Mouse (Mus musculus) T-helper 2 cell (primary cell): ENCODE data around the gene Erc2.

Experiments
- in situ Hi-C: fragments of 300-600 bp; cut with MboI, MseI; formaldehyde crosslinking; loops from one replicate; pipeline ENCODE4 v1.15.1; 2025; ENCODE audit warnings: high pct_unique_total_duplicates

Erc2 gene

GRCm38 (mm10) chr14:28504101-28505050 lies 882.1 kb downstream of the Erc2 start, which contains the start of gene Wnt5a:
Gene Wnt5a (plus strand): TSS chr14:28504750.
- in situ Hi-C loops = no loop called here

GRCm38 (mm10) chr14:28505051-28505585 lies 882.9 kb downstream of the Erc2 start:
- in situ Hi-C loops = no loop called here

GRCm38 (mm10) chr14:28505586-28506375 lies 883.6 kb downstream of the Erc2 start:
- in situ Hi-C loops = no loop called here

- in situ Hi-C loops = no loop called here
These were observed 884.2 kb downstream of the Erc2 start for GRCm38 (mm10) chr14:28506376-28506831.

GRCm38 (mm10) chr14:28507011-28507410 lies 884.8 kb downstream of the Erc2 start:
- in situ Hi-C loops = no loop called here

- in situ Hi-C loops = no loop called here
These were observed 885.2 kb downstream of the Erc2 start for GRCm38 (mm10) chr14:28507471-28507870.

- in situ Hi-C loops = no loop called here
These were observed 886.3 kb downstream of the Erc2 start for GRCm38 (mm10) chr14:28508288-28509258.

- in situ Hi-C loops = no loop called here
These were observed 887.5 kb downstream of the Erc2 start for GRCm38 (mm10) chr14:28509441-28510340.

GRCm38 (mm10) chr14:28510341-28511028 lies 888.3 kb downstream of the Erc2 start:
- in situ Hi-C loops = no loop called here

- in situ Hi-C loops = no loop called here
These were observed 888.9 kb downstream of the Erc2 start for GRCm38 (mm10) chr14:28511029-28511651.

- in situ Hi-C loops = no loop called here
These were observed 890.8 kb downstream of the Erc2 start for GRCm38 (mm10) chr14:28512805-28513590.

GRCm38 (mm10) chr14:28514171-28514570 lies 891.9 kb downstream of the Erc2 start:
- in situ Hi-C loops = no loop called here

GRCm38 (mm10) chr14:28515331-28515730 lies 893.1 kb downstream of the Erc2 start:
- in situ Hi-C loops = no loop called here

GRCm38 (mm10) chr14:28517631-28518560 lies 895.7 kb downstream of the Erc2 start:
- in situ Hi-C loops = no loop called here

GRCm38 (mm10) chr14:28521106-28521505 lies 898.9 kb downstream of the Erc2 start:
- in situ Hi-C loops = no loop called here

GRCm38 (mm10) chr14:28522611-28523010 lies 900.4 kb downstream of the Erc2 start:
- in situ Hi-C loops = no loop called here

GRCm38 (mm10) chr14:28525566-28525965 lies 903.3 kb downstream of the Erc2 start:
- in situ Hi-C loops = no loop called here
